Mouse (Mus musculus): ENCODE measurements around the gene Six1.

Gene Six1

GRCm38 (mm10) chr12:73032665-73033064, 21.0 kb downstream of the Six1 start:
- DNase-seq = no peak

GRCm38 (mm10) chr12:73031315-73031714, 22.4 kb downstream of the Six1 start:
- DNase-seq = no peak

GRCm38 (mm10) chr12:73025490-73025889, 28.2 kb downstream of the Six1 start:
- no peak for DNase-seq

- peak; percentile 72 for DNase-seq
Observed at GRCm38 (mm10) chr12:73020941-73021340, 32.7 kb downstream of the Six1 start.

GRCm38 (mm10) chr12:73020422-73020821, 33.3 kb downstream of the Six1 start:
- no peak for DNase-seq

- DNase-seq = no peak
Observed at GRCm38 (mm10) chr12:73018838-73019237, 34.8 kb downstream of the Six1 start.

GRCm38 (mm10) chr12:73016171-73016570, 37.5 kb downstream of the Six1 start:
- no peak for DNase-seq

GRCm38 (mm10) chr12:73014311-73014710, 39.4 kb downstream of the Six1 start:
- no peak for DNase-seq

- no peak for DNase-seq
Observed at GRCm38 (mm10) chr12:73012824-73013223, 40.9 kb downstream of the Six1 start.

- no peak for DNase-seq
Observed at GRCm38 (mm10) chr12:73012136-73012785, 41.4 kb downstream of the Six1 start.

GRCm38 (mm10) chr12:73002903-73003302, 50.8 kb downstream of the Six1 start:
- peak; percentile 42 for DNase-seq

GRCm38 (mm10) chr12:73002281-73002680, 51.4 kb downstream of the Six1 start:
- DNase-seq = peak; percentile 55

GRCm38 (mm10) chr12:72998105-72999001, 55.3 kb downstream of the Six1 start:
- no peak for DNase-seq

GRCm38 (mm10) chr12:72996646-72997045, 57.0 kb downstream of the Six1 start:
- no peak for DNase-seq
